20 mouse cellular contexts compared by ENCODE assay signal in genomic region chr13:63344481-63344880, GRCm38 (mm10).
DNase-seq lines count a peak whose midpoint lies in the region; TF ChIP-seq lines count a peak whose summit lies in the region.
"Had no signal": no experiment of that assay in that cellular context is flagged by ENCODE, and none has a peak within 500 bp of the region (broad histone marks: within the 10 kb centered on the region; RNA-seq: fewer than 3 reads in every experiment).

No protein-coding gene starts in this region.

- TF ChIP-seq POLR2A in lung, adult 2 months (IDR thresholded peaks at IDR 0.05; ENCODE audit: borderline replicate concordance, extremely low read depth, low read depth, low read length): no peak

- peak; percentile 28 for DNase-seq in heart, adult 11 months
- DNase-seq in heart, adult 8-10 months (ENCODE audit: low spot score): no peak
- peak; percentile 62 for DNase-seq in A20 (ENCODE audit: low read depth, low spot score)
- DNase-seq in limb, embryonic 10.5 days (ENCODE audit: low spot score): peak; percentile 9
- no peak for DNase-seq in lung, adult 2 months
- DNase-seq: adrenal gland, adult 8-10 months; adrenal gland, postnatal 14 days; adrenal gland, postnatal 36 days; cerebellum, adult 11-12 months; cerebellum, adult 2 months; cerebellum, adult 9-10 months; cerebellum, postnatal 10 days; cerebellum, postnatal 25 days; forebrain, postnatal 0 days had no signal

- H3K36me3 ChIP-seq in limb, embryonic 10.5 days: peaks cover 11% of the 10 kb centered on the region; the same call in 1 of the 2 replicates
- H3K36me3 ChIP-seq: embryonic facial prominence, embryonic 12.5 days; forebrain, embryonic 15.5 days had no signal

- H3K4me1 ChIP-seq in limb, embryonic 10.5 days: no peaks in the 10 kb centered on the region; the same call in 1 of the 2 replicates
- H3K4me1 ChIP-seq in lung, adult 2 months (ENCODE audit: control insufficient read depth, insufficient read depth, low read length): no peaks in the 10 kb centered on the region
- H3K4me1 ChIP-seq: embryonic facial prominence, embryonic 12.5 days; forebrain, embryonic 13.5 days; forebrain, embryonic 15.5 days had no signal

- no peaks in the 10 kb centered on the region for H3K27me3 ChIP-seq in limb, embryonic 10.5 days (ENCODE audit: low read depth, poor library complexity, severe bottlenecking)
- H3K27me3 ChIP-seq: embryonic facial prominence, embryonic 12.5 days; forebrain, embryonic 13.5 days; forebrain, embryonic 15.5 days; Patski had no signal

- WGBS in limb, embryonic 10.5 days: 97% methylated on average over 3 of the region's 3 CpGs
- WGBS in lung, adult 2 months: 97% methylated on average over 3 of the region's 3 CpGs

- H3K9me3 ChIP-seq in limb, embryonic 10.5 days (replicated peaks): no peaks in the 10 kb centered on the region
- H3K9me3 ChIP-seq: embryonic facial prominence, embryonic 10.5 days; embryonic facial prominence, embryonic 12.5 days; forebrain, embryonic 13.5 days; forebrain, embryonic 15.5 days; G1E had no signal

- no peak overlapping the region for H3K4me3 ChIP-seq in limb, embryonic 10.5 days
- no peak overlapping the region for H3K4me3 ChIP-seq in lung, adult 2 months (replicated peaks; ENCODE audit: extremely low read depth, low read depth, low read length)
- H3K4me3 ChIP-seq: embryonic facial prominence, embryonic 10.5 days; embryonic facial prominence, embryonic 12.5 days; forebrain, embryonic 13.5 days; forebrain, embryonic 15.5 days had no signal

- TF ChIP-seq CTCF in lung, adult 2 months (IDR thresholded peaks at IDR 0.05; ENCODE audit: insufficient read depth, low read length): no peak

- H3K27ac ChIP-seq in limb, embryonic 10.5 days: no peak overlapping the region
- H3K27ac ChIP-seq: embryonic facial prominence, embryonic 10.5 days; embryonic facial prominence, embryonic 12.5 days; forebrain, embryonic 13.5 days; forebrain, embryonic 15.5 days had no signal

Comparison
In these comparisons a context has a peak if more than half of its experiments do, and no peak if none do; other contexts are left out.
1. DNase-seq: peak in heart, adult 11 months (single experiment), A20 (single experiment) and limb, embryonic 10.5 days (single experiment); none in heart, adult 8-10 months (single experiment) and lung, adult 2 months (single experiment).